Mouse (Mus musculus) lung, adult 18-20 months (tissue): ENCODE data around the gene Ndufb3.
"Not testable (repeated sequence)": the region's sequence is repeated elsewhere in the genome, so short reads cannot be mapped to it uniquely, and the experiment has no call there.

ENCODE experiments used
- DNase-seq, 2 experiments: peaks; one replicate each; pipeline ENCODE4 v3.0.0; 2022; ENCODE audit warnings: mixed read lengths in 2 of 2

Gene Ndufb3

DNA sequence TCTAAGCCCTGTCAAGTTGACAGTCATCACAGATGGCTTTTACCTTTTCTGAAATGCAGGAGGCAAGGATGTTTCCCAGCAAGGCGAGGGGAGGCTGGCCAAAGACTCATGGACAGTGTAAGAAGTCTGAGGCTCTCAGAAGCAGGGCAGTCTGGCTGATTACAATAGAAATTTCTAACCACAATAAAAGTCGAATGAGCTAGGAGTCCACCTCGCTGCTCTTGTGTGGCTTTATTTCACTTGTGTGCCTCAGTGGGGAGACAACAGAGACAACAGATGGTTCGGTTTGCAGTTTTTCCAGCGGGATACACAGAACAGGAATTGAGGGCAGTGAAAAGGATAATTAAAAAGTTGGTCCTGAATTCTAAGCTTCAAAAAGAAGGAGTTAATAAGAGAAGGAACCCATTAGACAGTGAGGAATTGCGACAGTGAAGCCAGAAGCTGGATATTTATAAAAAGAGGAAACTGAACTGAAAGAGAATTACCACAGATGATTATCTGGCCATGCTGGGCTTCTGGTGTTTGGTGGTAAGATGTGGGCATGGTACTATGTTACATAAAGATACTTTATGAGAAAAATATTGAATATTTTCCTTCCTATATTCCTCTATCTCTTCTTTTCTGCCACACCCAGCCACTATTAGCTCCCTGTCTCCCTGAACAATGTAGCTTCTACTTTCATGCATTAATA, 31.9 kb downstream of the Ndufb3 start:
- no peak for DNase-seq

DNA sequence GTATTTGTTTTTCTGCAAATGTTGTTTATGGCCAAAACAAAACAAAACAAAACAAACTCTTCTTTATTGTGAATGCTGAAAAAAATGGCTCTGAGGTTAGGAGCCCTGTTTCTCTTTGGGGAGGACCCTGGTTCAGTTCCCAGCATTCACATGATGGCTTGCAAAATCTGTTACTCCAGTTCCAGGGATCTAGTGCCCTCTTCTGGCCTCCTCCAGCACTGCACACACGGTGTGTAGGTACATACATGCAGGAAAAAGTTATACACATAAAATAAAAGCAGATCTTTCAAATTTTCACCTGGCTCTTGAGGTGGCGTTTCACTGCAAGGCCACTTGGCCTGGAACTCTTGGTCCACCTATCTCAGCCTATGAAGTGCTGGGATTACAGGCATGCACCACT, 32.6 kb downstream of the Ndufb3 start:
- DNase-seq, result no peak

DNA sequence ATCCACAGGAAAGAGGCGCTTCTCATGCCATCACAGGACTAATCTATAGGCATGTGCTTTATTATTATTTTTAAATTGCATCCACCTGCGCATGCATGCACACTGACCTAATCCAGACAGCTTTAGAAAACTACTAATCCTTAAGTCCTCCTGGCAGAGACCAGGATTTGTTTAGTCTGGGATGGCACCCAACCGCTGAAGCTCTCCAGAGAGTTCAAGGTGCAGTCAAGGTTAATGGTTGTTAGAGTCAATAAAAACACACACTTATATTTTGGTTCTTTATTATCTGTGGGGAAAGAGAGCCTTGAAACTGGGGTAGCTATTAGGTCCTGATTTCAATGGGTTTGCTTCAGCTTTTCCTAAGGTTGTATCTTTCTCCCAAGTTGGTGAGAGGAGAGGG, 35.1 kb downstream of the Ndufb3 start:
- no peak for DNase-seq

DNA sequence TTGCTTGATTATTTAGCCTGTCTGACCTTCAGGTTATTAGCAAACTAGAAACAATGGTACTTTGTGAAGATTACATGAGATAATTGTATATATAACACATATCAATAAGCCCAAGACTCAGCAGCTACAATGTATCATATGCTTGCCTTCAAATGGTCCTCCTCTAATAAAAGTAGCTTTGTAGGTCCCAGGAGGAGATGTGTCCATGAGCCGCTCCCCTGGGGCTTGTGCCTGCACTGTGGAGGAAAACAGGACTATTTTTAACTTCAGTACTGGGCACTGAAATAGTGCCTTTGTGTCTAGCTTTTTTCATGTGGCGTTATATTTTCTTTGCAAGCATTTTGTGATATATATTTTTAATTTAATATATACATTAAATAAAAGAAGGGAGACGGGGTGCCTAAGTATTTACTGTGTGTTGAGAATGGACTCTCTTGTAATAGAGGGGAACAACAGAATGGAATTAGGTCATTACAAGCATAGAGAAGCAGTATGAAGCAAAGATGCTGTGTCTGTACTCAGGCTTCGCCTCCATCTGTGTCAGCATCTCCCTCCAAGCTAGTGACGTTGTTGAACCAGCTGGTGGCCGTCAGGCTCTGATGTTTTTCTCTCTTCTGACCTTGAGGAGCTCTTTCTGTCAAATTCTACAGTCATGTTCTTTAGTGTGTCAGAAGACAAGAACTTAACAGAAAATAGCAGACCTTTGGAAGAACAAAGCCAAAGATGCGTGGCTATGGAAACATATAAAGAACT, 36.0 kb downstream of the Ndufb3 start:
- peak; percentile 28 to 33 for DNase-seq

DNA sequence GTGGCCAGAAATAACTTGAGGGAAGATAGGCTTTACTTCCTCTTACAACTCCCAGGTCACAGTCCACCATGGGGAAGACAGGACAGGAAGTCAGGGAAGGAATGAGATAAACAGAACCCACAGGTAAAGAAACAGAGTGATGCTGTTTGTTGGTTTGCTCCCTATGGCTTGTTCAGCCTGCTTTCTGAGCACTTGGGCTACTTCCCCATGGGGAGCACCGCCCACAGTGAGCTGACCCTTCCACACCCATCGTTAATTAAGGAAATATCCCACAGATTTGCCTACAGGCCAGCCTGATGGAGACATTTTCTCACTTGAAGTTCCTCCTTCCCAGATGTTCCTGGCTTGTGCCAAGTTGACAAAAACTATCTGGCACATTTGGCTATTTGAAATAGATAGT, 42.7 kb downstream of the Ndufb3 start:
- not testable (repeated sequence) for DNase-seq
